Mouse (Mus musculus): ENCODE results near the gene Nccrp1. TPM values are rescaled to one million over a fixed set of nuclear protein-coding genes. Genes with fewer than 3 reads are reported as not detected.

Gene Nccrp1
- polyA plus RNA-seq (2012; rRNA removed), result 0.62 and 0.70 TPM in 2 replicates

GRCm38 (mm10) chr7:28547154-28547553 is at the start of gene Nccrp1:
Gene Nccrp1 (minus strand): TSS chr7:28547254.
- Histone ChIP-seq H3K27me3 (ENCODE audit: control insufficient read depth, insufficient read depth, low read length) (peaks cover 4% of the 10 kb centered on the region), H3K4me3 (ENCODE audit: control insufficient read depth, low read depth, low read length) (peak within 1 kb of the TSS; percentile 20), H3K36me3 (ENCODE audit: control insufficient read depth, insufficient read depth, low read length) (no peaks in the 10 kb centered on the region), H3K27ac (ENCODE audit: control insufficient read depth, insufficient read depth, low read depth, low read length) (no peak within 1 kb of the TSS), H3K4me1 (ENCODE audit: control insufficient read depth, insufficient read depth, low read length) (peaks cover 31% of the 10 kb centered on the region)
- TF ChIP-seq CTCF (IDR thresholded peaks at IDR 0.05; ENCODE audit: control insufficient read depth, insufficient read depth, insufficient replicate concordance, low read depth, low read length), result no peak
- TF ChIP-seq POLR2A (IDR thresholded peaks at IDR 0.05; ENCODE audit: control insufficient read depth, low read depth, low read length), result no peak

DNA sequence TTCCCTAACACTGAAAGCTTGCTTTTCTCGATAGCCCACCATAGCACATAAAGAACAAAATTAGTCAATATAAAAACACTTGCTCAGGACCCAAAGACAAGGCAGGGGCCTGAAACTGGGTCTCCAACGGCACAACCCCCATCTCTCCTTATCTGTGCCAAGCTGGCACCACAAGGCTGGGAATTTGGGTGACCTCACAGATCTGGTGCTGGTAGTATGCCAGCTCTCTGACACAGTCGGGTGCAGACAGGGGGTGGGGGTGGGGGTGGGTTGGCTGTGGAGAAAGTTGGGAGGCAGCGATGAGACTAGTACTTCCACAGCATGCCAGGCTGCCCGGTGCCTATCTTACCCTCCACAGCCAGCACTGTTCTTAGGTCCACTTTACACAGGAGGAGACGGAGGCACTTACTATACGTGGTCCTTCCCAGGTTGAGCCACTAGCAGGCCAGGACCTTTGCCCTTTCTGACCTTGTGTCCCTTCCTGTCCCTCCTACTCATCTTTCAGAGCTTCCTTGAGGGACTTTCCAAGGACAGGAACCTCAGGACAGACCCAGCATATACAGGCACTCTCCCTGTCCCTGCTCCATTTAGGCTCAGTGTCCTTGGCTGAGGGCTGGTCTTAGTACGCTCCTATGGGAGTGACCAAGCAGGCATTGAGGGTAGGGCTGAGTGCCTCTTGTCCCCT is 48.8 kb upstream of the Nccrp1 start:
- Histone ChIP-seq H3K27me3 (ENCODE audit: control insufficient read depth, insufficient read depth, low read length) (no peaks in the 10 kb centered on the region), H3K4me1 (ENCODE audit: control insufficient read depth, insufficient read depth, low read length) (peaks cover 25% of the 10 kb centered on the region), H3K4me3 (ENCODE audit: control insufficient read depth, low read depth, low read length) (peak overlapping the region; percentile 91), H3K36me3 (ENCODE audit: control insufficient read depth, insufficient read depth, low read length) (no peaks in the 10 kb centered on the region), H3K27ac (ENCODE audit: control insufficient read depth, insufficient read depth, low read depth, low read length) (peak overlapping the region; percentile 89)
- TF ChIP-seq POLR2A (IDR thresholded peaks at IDR 0.05; ENCODE audit: control insufficient read depth, low read depth, low read length) (no peak; the same call in 1 of the 2 replicates), CTCF (IDR thresholded peaks at IDR 0.05; ENCODE audit: control insufficient read depth, insufficient read depth, insufficient replicate concordance, low read depth, low read length) (no peak)

DNA sequence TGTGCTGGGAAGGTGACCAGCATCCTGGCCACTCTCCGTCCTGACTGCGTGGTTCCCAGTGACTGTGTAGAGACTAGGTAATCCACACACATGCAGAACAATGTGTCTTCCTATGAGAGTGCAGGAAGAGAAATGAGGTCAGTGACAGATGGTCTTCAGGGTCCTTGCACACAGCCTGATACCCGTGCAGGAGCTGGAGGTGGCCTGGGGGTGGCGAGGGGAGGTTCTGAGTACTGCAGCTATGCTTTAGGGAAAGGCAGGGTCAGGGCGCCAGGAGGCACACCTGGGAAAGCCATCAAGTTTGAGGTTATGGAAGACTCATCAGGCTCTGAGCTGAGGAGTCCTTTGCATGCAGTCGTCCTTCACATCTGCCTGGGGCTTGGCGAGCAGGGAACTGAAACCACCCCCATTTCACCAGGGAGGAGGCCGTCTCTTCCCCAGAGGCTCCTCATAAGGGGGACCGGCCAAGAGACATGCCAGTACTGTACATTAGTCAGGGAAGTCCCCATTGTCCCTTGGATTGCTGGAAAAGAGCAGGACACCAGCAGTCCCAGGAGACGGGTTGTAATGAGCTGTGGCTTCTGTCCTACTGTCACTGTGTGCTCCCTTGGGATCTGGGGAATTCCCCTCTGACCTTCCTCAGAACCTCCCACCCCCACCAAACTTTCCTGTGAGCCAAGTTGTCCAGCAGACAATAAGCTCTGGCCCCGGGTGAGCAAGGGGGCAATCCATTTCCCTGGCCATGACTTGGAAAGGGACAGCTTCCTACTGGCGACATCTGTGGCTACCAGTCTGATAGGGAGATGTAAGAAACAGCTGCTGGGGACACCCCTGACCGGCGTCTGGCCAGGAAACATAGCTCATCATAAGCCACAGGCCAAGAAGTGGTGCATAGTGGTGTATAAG is 46.4 kb upstream of the Nccrp1 start:
- TF ChIP-seq POLR2A (IDR thresholded peaks at IDR 0.05; ENCODE audit: control insufficient read depth, low read depth, low read length), result no peak
- no peak for TF ChIP-seq CTCF (IDR thresholded peaks at IDR 0.05; ENCODE audit: control insufficient read depth, insufficient read depth, insufficient replicate concordance, low read depth, low read length)
- H3K4me3 ChIP-seq (ENCODE audit: control insufficient read depth, low read depth, low read length), result no peak overlapping the region
- H3K4me1 ChIP-seq (ENCODE audit: control insufficient read depth, insufficient read depth, low read length), result peaks cover 25% of the 10 kb centered on the region
- no peaks in the 10 kb centered on the region for H3K27me3 ChIP-seq (ENCODE audit: control insufficient read depth, insufficient read depth, low read length)
- no peak overlapping the region for H3K27ac ChIP-seq (ENCODE audit: control insufficient read depth, insufficient read depth, low read depth, low read length)
- H3K36me3 ChIP-seq (ENCODE audit: control insufficient read depth, insufficient read depth, low read length), result no peaks in the 10 kb centered on the region

DNA sequence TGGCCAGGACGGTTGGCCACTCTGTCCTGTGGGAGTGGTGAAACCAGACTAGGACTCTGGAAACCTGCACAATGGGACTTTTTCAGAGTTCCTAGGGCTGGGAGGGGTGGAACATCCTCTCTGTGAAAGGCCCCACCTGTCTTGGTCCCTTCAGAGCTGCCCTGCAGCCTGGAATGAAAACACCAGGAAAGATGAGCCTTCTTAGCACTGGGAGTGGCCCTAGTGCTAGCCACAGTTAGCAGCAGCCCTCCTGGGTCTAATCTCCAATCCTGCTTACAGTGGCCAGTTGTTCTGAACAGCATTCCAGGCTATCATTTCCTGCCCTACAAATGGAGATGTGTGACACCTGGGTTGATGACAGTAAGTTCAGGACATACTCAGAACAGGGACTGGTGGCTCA is 44.8 kb upstream of the Nccrp1 start:
- TF ChIP-seq CTCF (IDR thresholded peaks at IDR 0.05; ENCODE audit: control insufficient read depth, insufficient read depth, insufficient replicate concordance, low read depth, low read length) (no peak), POLR2A (IDR thresholded peaks at IDR 0.05; ENCODE audit: control insufficient read depth, low read depth, low read length) (no peak)
- Histone ChIP-seq H3K27me3 (ENCODE audit: control insufficient read depth, insufficient read depth, low read length) (no peaks in the 10 kb centered on the region), H3K27ac (ENCODE audit: control insufficient read depth, insufficient read depth, low read depth, low read length) (no peak overlapping the region), H3K4me3 (ENCODE audit: control insufficient read depth, low read depth, low read length) (no peak overlapping the region), H3K36me3 (ENCODE audit: control insufficient read depth, insufficient read depth, low read length) (no peaks in the 10 kb centered on the region), H3K4me1 (ENCODE audit: control insufficient read depth, insufficient read depth, low read length) (peaks cover 20% of the 10 kb centered on the region)

GRCm38 (mm10) chr7:28587644-28588043 is 40.6 kb upstream of the Nccrp1 start:
- TF ChIP-seq POLR2A (IDR thresholded peaks at IDR 0.05; ENCODE audit: control insufficient read depth, low read depth, low read length) (no peak), CTCF (IDR thresholded peaks at IDR 0.05; ENCODE audit: control insufficient read depth, insufficient read depth, insufficient replicate concordance, low read depth, low read length) (no peak)
- Histone ChIP-seq H3K4me3 (ENCODE audit: control insufficient read depth, low read depth, low read length) (no peak overlapping the region), H3K4me1 (ENCODE audit: control insufficient read depth, insufficient read depth, low read length) (no peaks in the 10 kb centered on the region; the same call in 1 of the 2 replicates), H3K27me3 (ENCODE audit: control insufficient read depth, insufficient read depth, low read length) (no peaks in the 10 kb centered on the region), H3K27ac (ENCODE audit: control insufficient read depth, insufficient read depth, low read depth, low read length) (no peak overlapping the region), H3K36me3 (ENCODE audit: control insufficient read depth, insufficient read depth, low read length) (no peaks in the 10 kb centered on the region)

DNA sequence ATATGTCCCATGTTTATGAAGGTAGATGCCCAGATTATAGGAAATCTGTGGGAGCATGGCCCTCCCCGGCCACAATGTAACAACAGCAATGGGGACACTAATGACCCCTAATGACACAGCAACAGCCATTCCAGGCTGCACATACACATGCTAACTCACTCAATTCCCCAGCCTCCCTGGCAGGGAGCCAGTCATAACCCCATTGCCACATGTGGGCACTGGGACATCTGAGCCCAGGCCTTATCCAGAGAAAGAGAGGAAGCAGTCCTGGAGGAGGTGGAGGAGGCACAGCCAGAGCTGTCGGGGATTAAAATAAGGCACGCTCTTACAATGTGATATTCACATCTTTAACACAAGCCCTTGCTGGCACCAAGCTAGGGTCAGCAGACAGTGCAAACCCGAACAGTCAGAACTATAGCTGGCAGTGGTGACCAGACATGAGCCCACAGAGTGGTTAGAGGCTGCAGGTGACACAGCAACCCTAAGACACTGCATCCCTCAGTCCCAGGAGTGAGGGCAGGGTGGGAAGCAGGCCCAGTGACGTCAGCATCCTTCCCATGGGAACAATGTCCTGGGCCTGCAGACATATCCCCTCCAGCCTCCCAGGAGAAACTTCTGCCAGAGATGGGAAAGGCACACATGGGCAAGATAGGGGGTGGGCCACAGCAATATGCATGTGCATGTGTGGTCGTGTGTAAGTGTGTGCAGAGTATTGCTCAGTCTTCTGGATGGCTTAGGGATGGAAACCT is 39.8 kb upstream of the Nccrp1 start:
- Histone ChIP-seq H3K4me3 (ENCODE audit: control insufficient read depth, low read depth, low read length) (no peak overlapping the region), H3K27ac (ENCODE audit: control insufficient read depth, insufficient read depth, low read depth, low read length) (no peak overlapping the region), H3K4me1 (ENCODE audit: control insufficient read depth, insufficient read depth, low read length) (no peaks in the 10 kb centered on the region; the same call in 1 of the 2 replicates), H3K36me3 (ENCODE audit: control insufficient read depth, insufficient read depth, low read length) (no peaks in the 10 kb centered on the region), H3K27me3 (ENCODE audit: control insufficient read depth, insufficient read depth, low read length) (no peaks in the 10 kb centered on the region)
- TF ChIP-seq CTCF (IDR thresholded peaks at IDR 0.05; ENCODE audit: control insufficient read depth, insufficient read depth, insufficient replicate concordance, low read depth, low read length), result no peak
- TF ChIP-seq POLR2A (IDR thresholded peaks at IDR 0.05; ENCODE audit: control insufficient read depth, low read depth, low read length), result no peak

Data from testis, adult 2 months (tissue).